Mouse (Mus musculus): ENCODE results near the gene Abracl. TPM values are rescaled to one million over a fixed set of nuclear protein-coding genes. Genes with fewer than 3 reads are reported as not detected.

The Abracl gene
- polyA plus RNA-seq (2014; fragmentation: Nextera tagmentation; extraction: Ambion mirVana): 163 and 188 TPM in 2 replicates

DNA sequence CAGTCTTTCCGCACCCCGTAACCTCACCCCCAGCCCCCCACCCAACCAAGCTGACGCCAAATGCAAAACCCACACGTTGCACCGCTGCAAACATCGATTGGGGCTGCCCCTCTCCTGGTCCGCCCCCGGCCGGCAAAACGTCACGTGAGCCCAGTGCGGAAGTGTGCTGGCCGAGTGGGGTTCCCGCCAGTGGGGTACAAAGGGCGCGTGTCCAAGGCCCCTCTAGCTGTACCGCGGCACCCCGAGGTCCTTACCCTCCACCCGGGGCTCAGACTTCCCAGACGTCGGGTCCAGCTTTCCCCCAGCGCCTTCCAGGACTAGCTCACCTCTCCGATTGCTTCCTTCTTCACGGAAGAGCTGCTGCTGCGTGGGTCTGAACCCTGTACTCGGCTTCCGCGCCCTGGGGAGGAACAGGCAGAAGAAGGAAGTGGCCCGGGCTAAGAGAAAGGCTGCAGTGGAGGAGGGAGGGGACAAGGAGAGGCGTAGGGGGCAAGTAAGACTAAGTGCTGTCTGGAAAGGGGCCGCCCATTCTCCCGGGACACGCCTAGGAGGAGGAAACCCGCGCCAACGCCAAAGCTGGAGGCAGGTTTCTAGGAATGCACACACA lies at the start of gene Abracl:
TSS of gene Abracl (minus strand) at position 548 of the 607 bp plus-strand sequence.
- H3K27me3 ChIP-seq (ENCODE audit: control insufficient read depth, insufficient read depth, low read length): no peaks in the 10 kb centered on the region
- 1% methylated on average over 37 of the region's 37 CpGs for WGBS
- ATAC-seq (replicated peaks; ENCODE audit: low FRiP score) (peak; percentile 94), DNase-seq (ENCODE audit: low spot score) (peak; percentile 88)
- no peaks in the 10 kb centered on the region for H3K36me3 ChIP-seq (ENCODE audit: control insufficient read depth, insufficient read depth, low read length)
- H3K9me3 ChIP-seq (ENCODE audit: control insufficient read depth, low read length): no peaks in the 10 kb centered on the region
- peaks cover 2% of the 10 kb centered on the region; the same call in 1 of the 2 replicates for H3K4me1 ChIP-seq (replicated peaks; ENCODE audit: control insufficient read depth, insufficient read depth, low read length)
- peak within 1 kb of the TSS; percentile 67 for H3K4me2 ChIP-seq (ENCODE audit: low read depth, low read length, severe bottlenecking)
- peak within 1 kb of the TSS; percentile 63 for H3K4me3 ChIP-seq (ENCODE audit: low read depth, low read length)
- H3K27ac ChIP-seq (ENCODE audit: low read depth, low read length): peak within 1 kb of the TSS; percentile 74
- H3K9ac ChIP-seq (ENCODE audit: low read length): peak within 1 kb of the TSS; percentile 89

DNA sequence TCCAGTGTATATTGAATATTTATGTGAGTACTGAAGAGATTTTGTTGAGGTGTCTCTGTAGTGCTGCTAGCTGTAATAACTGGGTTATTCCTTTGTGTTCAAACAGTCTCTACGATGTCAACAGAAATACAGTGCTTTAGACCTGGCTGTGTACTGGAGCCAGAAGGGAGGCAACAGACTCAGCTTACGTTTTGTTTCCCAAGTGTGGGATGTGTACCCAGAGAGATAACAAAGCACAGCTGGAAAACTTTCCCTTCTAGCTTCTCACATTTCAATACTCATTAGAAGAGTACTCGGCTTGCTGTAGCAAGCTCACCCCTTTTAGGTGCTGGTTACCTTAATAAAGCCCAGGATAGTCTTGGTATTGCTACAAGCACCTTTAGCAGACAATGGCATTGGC lies 49.8 kb upstream of the Abracl start:
- WGBS: 76% methylated on average over 3 of the region's 3 CpGs
- ATAC-seq (replicated peaks; ENCODE audit: low FRiP score): no peak
- no peaks in the 10 kb centered on the region for H3K9me3 ChIP-seq (ENCODE audit: control insufficient read depth, low read length)
- no peak overlapping the region for H3K4me2 ChIP-seq (ENCODE audit: low read depth, low read length, severe bottlenecking)
- no peaks in the 10 kb centered on the region for H3K36me3 ChIP-seq (ENCODE audit: control insufficient read depth, insufficient read depth, low read length)
- no peak overlapping the region for H3K4me3 ChIP-seq (ENCODE audit: low read depth, low read length)
- DNase-seq (ENCODE audit: low spot score): no peak
- no peak overlapping the region for H3K27ac ChIP-seq (ENCODE audit: low read depth, low read length)
- H3K4me1 ChIP-seq (replicated peaks; ENCODE audit: control insufficient read depth, insufficient read depth, low read length): no peaks in the 10 kb centered on the region
- H3K9ac ChIP-seq (ENCODE audit: low read length): no peak overlapping the region
- no peaks in the 10 kb centered on the region for H3K27me3 ChIP-seq (ENCODE audit: control insufficient read depth, insufficient read depth, low read length)

GRCm38 (mm10) chr10:18070616-18071015 lies 47.5 kb upstream of the Abracl start:
- no peak overlapping the region for H3K4me2 ChIP-seq (ENCODE audit: low read depth, low read length, severe bottlenecking)
- H3K27me3 ChIP-seq (ENCODE audit: control insufficient read depth, insufficient read depth, low read length): no peaks in the 10 kb centered on the region
- H3K4me1 ChIP-seq (replicated peaks; ENCODE audit: control insufficient read depth, insufficient read depth, low read length): no peaks in the 10 kb centered on the region
- no peaks in the 10 kb centered on the region for H3K9me3 ChIP-seq (ENCODE audit: control insufficient read depth, low read length)
- no peak overlapping the region for H3K27ac ChIP-seq (ENCODE audit: low read depth, low read length)
- DNase-seq (ENCODE audit: low spot score): no peak
- ATAC-seq (replicated peaks; ENCODE audit: low FRiP score): no peak
- H3K9ac ChIP-seq (ENCODE audit: low read length): no peak overlapping the region
- H3K4me3 ChIP-seq (ENCODE audit: low read depth, low read length): no peak overlapping the region
- WGBS: 85% methylated on average over 2 of the region's 2 CpGs
- H3K36me3 ChIP-seq (ENCODE audit: control insufficient read depth, insufficient read depth, low read length): no peaks in the 10 kb centered on the region

GRCm38 (mm10) chr10:18070144-18070543 lies 47.1 kb upstream of the Abracl start:
- Histone ChIP-seq H3K27ac (ENCODE audit: low read depth, low read length) (no peak overlapping the region), H3K36me3 (ENCODE audit: control insufficient read depth, insufficient read depth, low read length) (no peaks in the 10 kb centered on the region), H3K9ac (ENCODE audit: low read length) (no peak overlapping the region), H3K4me2 (ENCODE audit: low read depth, low read length, severe bottlenecking) (no peak overlapping the region), H3K9me3 (ENCODE audit: control insufficient read depth, low read length) (no peaks in the 10 kb centered on the region), H3K4me3 (ENCODE audit: low read depth, low read length) (no peak overlapping the region), H3K4me1 (replicated peaks; ENCODE audit: control insufficient read depth, insufficient read depth, low read length) (no peaks in the 10 kb centered on the region), H3K27me3 (ENCODE audit: control insufficient read depth, insufficient read depth, low read length) (no peaks in the 10 kb centered on the region)
- DNase-seq (ENCODE audit: low spot score): no peak
- ATAC-seq (replicated peaks; ENCODE audit: low FRiP score): no peak
- WGBS: 89% methylated on average over 3 of the region's 3 CpGs

DNA sequence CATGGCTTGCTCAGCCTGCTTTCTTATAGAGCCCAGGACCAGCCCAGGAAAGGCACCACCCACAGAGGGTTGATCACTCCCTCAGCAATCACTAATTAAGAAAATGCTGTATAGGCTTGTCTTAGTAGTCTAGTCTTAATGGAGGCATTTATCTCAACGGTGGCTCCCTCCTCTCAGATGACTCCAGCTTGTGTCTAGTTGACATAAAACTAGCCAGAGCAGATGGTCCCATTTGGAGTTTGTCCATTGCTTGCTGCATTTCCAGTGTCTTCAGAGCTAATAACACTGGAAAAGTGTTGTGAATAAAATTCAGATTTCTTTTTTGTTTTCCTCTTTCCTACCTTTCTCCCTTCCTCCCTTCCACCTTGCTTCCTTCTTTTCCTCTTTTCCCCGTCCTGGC lies 46.5 kb upstream of the Abracl start:
- 90% methylated on average over 2 of the region's 2 CpGs for WGBS
- H3K9ac ChIP-seq (ENCODE audit: low read length): no peak overlapping the region
- no peaks in the 10 kb centered on the region for H3K9me3 ChIP-seq (ENCODE audit: control insufficient read depth, low read length)
- no peaks in the 10 kb centered on the region for H3K36me3 ChIP-seq (ENCODE audit: control insufficient read depth, insufficient read depth, low read length)
- no peaks in the 10 kb centered on the region for H3K4me1 ChIP-seq (replicated peaks; ENCODE audit: control insufficient read depth, insufficient read depth, low read length)
- H3K4me2 ChIP-seq (ENCODE audit: low read depth, low read length, severe bottlenecking): no peak overlapping the region
- ATAC-seq (replicated peaks; ENCODE audit: low FRiP score) (no peak), DNase-seq (ENCODE audit: low spot score) (no peak)
- no peak overlapping the region for H3K4me3 ChIP-seq (ENCODE audit: low read depth, low read length)
- H3K27ac ChIP-seq (ENCODE audit: low read depth, low read length): no peak overlapping the region
- H3K27me3 ChIP-seq (ENCODE audit: control insufficient read depth, insufficient read depth, low read length): no peaks in the 10 kb centered on the region

GRCm38 (mm10) chr10:18068880-18069279 lies 45.8 kb upstream of the Abracl start:
- no peak overlapping the region for H3K4me3 ChIP-seq (ENCODE audit: low read depth, low read length)
- WGBS: 88% methylated on average over 2 of the region's 2 CpGs
- DNase-seq (ENCODE audit: low spot score): no peak
- H3K9ac ChIP-seq (ENCODE audit: low read length): no peak overlapping the region
- H3K36me3 ChIP-seq (ENCODE audit: control insufficient read depth, insufficient read depth, low read length): no peaks in the 10 kb centered on the region
- no peaks in the 10 kb centered on the region for H3K9me3 ChIP-seq (ENCODE audit: control insufficient read depth, low read length)
- no peak overlapping the region for H3K27ac ChIP-seq (ENCODE audit: low read depth, low read length)
- no peaks in the 10 kb centered on the region for H3K4me1 ChIP-seq (replicated peaks; ENCODE audit: control insufficient read depth, insufficient read depth, low read length)
- no peak for ATAC-seq (replicated peaks; ENCODE audit: low FRiP score)
- no peaks in the 10 kb centered on the region for H3K27me3 ChIP-seq (ENCODE audit: control insufficient read depth, insufficient read depth, low read length)
- H3K4me2 ChIP-seq (ENCODE audit: low read depth, low read length, severe bottlenecking): no peak overlapping the region

DNA sequence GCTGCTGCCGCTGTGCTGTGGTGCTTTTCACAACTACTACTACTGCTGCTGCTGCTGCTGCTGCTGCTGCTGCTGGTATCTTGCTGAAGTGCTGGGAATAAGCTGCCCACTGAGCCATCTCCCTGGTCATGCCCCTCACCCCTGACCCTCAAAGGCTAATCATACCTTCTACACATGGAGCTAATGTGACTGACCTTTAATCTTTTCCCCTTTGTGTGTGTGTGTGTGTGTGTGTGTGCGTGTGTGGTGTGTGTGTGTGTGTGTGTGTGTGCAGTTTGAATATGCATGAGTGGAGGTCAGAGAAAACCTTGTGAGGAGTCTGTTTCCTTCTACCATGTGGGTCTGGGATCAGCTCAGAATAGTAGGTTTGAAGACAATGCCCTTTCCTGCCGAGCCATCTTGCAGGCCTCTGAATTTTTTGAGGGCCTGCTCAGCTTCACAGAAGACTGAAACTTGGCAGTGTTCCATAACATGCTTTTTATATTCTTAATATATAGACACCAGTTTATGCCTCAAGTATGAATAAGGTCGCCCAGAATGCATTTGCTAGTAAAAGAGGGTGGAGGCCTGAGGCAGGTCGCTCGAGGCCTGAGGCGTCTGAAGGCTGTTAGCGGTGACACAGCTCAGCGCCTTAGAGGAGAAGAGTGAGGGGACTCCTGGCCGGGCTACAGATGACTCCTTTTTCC lies 44.8 kb upstream of the Abracl start:
- Histone ChIP-seq H3K36me3 (ENCODE audit: control insufficient read depth, insufficient read depth, low read length) (no peaks in the 10 kb centered on the region), H3K4me1 (replicated peaks; ENCODE audit: control insufficient read depth, insufficient read depth, low read length) (no peaks in the 10 kb centered on the region), H3K9me3 (ENCODE audit: control insufficient read depth, low read length) (no peaks in the 10 kb centered on the region), H3K9ac (ENCODE audit: low read length) (no peak overlapping the region), H3K4me3 (ENCODE audit: low read depth, low read length) (no peak overlapping the region), H3K27ac (ENCODE audit: low read depth, low read length) (no peak overlapping the region), H3K27me3 (ENCODE audit: control insufficient read depth, insufficient read depth, low read length) (no peaks in the 10 kb centered on the region), H3K4me2 (ENCODE audit: low read depth, low read length, severe bottlenecking) (no peak overlapping the region)
- 80% methylated on average over 10 of the region's 10 CpGs for WGBS
- DNase-seq (ENCODE audit: low spot score): no peak
- no peak for ATAC-seq (replicated peaks; ENCODE audit: low FRiP score)

DNA sequence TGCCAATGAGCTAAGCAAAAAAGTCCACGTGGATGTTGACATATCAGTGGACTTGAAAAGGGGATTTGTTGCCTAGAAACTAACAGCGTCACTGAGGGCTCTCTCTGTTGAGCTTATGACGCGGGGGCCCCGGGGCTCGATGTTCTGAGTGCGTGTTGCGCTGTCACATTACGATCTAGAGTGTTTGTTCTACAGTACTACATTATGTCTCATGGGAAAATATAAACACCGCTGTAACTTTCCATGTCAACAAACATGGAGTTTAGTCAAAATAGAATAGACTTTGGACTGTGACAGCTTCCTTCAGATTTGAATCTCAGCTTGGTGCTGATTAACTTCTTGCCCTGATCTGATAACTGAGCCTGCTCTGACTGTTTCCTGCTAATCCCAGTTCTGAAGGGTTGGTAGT lies 42.9 kb upstream of the Abracl start:
- no peak for DNase-seq (ENCODE audit: low spot score)
- 81% methylated on average over 10 of the region's 10 CpGs for WGBS

More for the DNA sequence above, 42.9 kb upstream of the Abracl start:
- no peak overlapping the region for H3K4me2 ChIP-seq (ENCODE audit: low read depth, low read length, severe bottlenecking)
- no peak overlapping the region for H3K27ac ChIP-seq (ENCODE audit: low read depth, low read length)
- no peaks in the 10 kb centered on the region for H3K4me1 ChIP-seq (replicated peaks; ENCODE audit: control insufficient read depth, insufficient read depth, low read length)
- H3K36me3 ChIP-seq (ENCODE audit: control insufficient read depth, insufficient read depth, low read length): no peaks in the 10 kb centered on the region
- H3K27me3 ChIP-seq (ENCODE audit: control insufficient read depth, insufficient read depth, low read length): no peaks in the 10 kb centered on the region
- H3K4me3 ChIP-seq (ENCODE audit: low read depth, low read length): no peak overlapping the region
- H3K9ac ChIP-seq (ENCODE audit: low read length): no peak overlapping the region
- H3K9me3 ChIP-seq (ENCODE audit: control insufficient read depth, low read length): no peaks in the 10 kb centered on the region
- no peak for ATAC-seq (replicated peaks; ENCODE audit: low FRiP score)
